Mouse (Mus musculus): ENCODE measurements around the gene Met. TPM values are rescaled to one million over a fixed set of nuclear protein-coding genes. Genes with fewer than 3 reads are reported as not detected.

Gene Met
- total RNA-seq, 1 experiment, result 7.6 TPM

DNA sequence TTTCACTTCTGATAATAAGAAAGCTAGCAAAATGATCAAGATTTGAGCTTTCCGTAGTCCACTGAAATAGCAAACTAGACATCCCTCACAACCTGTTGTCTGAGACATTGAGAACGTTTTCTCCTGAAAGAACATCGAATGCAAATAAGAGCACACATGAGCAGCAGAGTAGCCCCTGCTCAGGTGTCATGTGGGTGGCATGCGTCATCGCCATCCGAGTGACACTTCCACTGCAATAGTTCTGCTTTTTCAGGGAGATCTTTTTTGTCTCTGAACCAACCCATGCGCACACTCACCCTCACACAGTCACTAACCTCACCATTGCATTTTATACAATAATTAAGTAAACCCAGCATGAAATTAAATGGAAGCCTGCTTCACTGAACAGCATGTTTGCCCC lies 78.8 kb downstream of the Met start:
- Histone ChIP-seq H3K36me3 (ENCODE audit: control insufficient read depth, insufficient read depth, low read length, poor library complexity, severe bottlenecking) (no peaks in the 10 kb centered on the region), H3K27ac (ENCODE audit: insufficient read depth, low read depth, low read length, poor library complexity, severe bottlenecking) (no peak overlapping the region), H3K9me3 (ENCODE audit: control insufficient read depth, insufficient read depth, low read depth, low read length) (no peaks in the 10 kb centered on the region), H3K4me1 (ENCODE audit: control insufficient read depth in 2 of 2, insufficient read depth in 2 of 2, low read length in 2 of 2, poor library complexity in 1 of 2) (no peaks in the 10 kb centered on the region), H3K9ac (ENCODE audit: insufficient read depth, low read depth, low read length, poor library complexity, severe bottlenecking) (no peak overlapping the region), H3K4me3 (ENCODE audit: insufficient read depth in 1 of 2, low read depth in 1 of 2, low read length in 2 of 2, poor library complexity in 1 of 2, severe bottlenecking in 1 of 2) (no peak overlapping the region)
- in situ Hi-C loops (cut with MboI; ENCODE audit: low sequenced_read_pairs in 2 of 2, unreplicated experiment in 2 of 2), result no loop called here
- TF ChIP-seq MAFK (IDR thresholded peaks at IDR 0.05; ENCODE audit: insufficient read depth, low read depth, low read length) (no peak), ZNF384 (IDR thresholded peaks at IDR 0.05; ENCODE audit: low read depth, low read length) (no peak), ZC3H11A (IDR thresholded peaks at IDR 0.05; ENCODE audit: borderline replicate concordance, low read depth, low read length) (no peak), HCFC1 (IDR thresholded peaks at IDR 0.05; ENCODE audit: borderline replicate concordance, insufficient read depth, low read length) (no peak), CHD2 (IDR thresholded peaks at IDR 0.05; ENCODE audit: low read depth, low read length) (no peak)
- no peak for DNase-seq (ENCODE audit: low read depth, low spot score)

DNA sequence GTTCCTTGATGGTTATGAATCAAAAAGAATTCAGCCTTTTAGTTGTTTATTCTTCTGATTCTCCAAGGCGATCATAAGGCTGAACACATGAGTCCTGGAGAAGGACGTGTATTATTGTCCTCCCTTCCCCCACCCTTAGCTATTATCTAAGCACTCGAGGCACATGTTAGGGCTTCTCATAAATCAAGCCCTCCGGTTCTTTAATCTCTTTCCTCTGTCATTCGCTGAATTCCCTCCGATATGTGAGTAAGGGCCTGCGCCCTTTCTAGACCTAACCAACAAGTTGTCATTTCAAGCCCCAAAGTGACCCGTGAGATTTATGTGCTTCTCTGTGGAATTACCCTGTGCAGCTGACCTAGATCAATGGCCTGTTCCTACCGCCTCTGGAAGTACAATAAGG lies 81.9 kb downstream of the Met start:
- TF ChIP-seq HCFC1 (IDR thresholded peaks at IDR 0.05; ENCODE audit: borderline replicate concordance, insufficient read depth, low read length), result no peak
- no peaks in the 10 kb centered on the region for H3K9me3 ChIP-seq (ENCODE audit: control insufficient read depth, insufficient read depth, low read depth, low read length)
- no peaks in the 10 kb centered on the region for H3K36me3 ChIP-seq (ENCODE audit: control insufficient read depth, insufficient read depth, low read length, poor library complexity, severe bottlenecking)
- H3K9ac ChIP-seq (ENCODE audit: insufficient read depth, low read depth, low read length, poor library complexity, severe bottlenecking), result no peak overlapping the region
- in situ Hi-C loops (cut with MboI; ENCODE audit: low sequenced_read_pairs in 2 of 2, unreplicated experiment in 2 of 2), result no loop called here
- no peak overlapping the region for H3K27ac ChIP-seq (ENCODE audit: insufficient read depth, low read depth, low read length, poor library complexity, severe bottlenecking)
- no peak overlapping the region for H3K4me3 ChIP-seq (ENCODE audit: insufficient read depth in 1 of 2, low read depth in 1 of 2, low read length in 2 of 2, poor library complexity in 1 of 2, severe bottlenecking in 1 of 2)
- H3K4me1 ChIP-seq (ENCODE audit: control insufficient read depth in 2 of 2, insufficient read depth in 2 of 2, low read length in 2 of 2, poor library complexity in 1 of 2), result no peaks in the 10 kb centered on the region
- DNase-seq (ENCODE audit: low read depth, low spot score), result no peak

DNA sequence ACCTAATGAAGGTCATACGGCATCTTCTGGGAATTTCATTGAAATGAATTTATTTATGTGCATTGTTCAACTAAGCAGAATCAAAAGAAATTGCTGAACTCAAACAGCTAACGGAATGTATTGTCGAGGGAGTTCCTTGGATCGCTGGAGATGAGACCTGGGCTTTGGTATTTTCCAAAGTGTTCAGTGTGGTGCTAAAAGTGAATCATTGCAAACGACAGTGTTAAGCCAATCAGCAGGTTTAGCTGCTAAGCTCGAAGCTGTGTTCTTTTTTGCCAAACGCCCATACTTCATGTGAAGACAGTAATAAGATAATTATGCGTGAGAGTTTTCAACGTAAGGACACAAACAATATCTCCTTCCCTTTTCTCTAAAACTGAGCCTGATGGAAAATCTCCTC lies 82.7 kb downstream of the Met start:
- in situ Hi-C loops (cut with MboI; ENCODE audit: low sequenced_read_pairs in 2 of 2, unreplicated experiment in 2 of 2), result no loop called here
- TF ChIP-seq MAFK (IDR thresholded peaks at IDR 0.05; ENCODE audit: insufficient read depth, low read depth, low read length) (no peak), CHD2 (IDR thresholded peaks at IDR 0.05; ENCODE audit: low read depth, low read length) (no peak), ZNF384 (IDR thresholded peaks at IDR 0.05; ENCODE audit: low read depth, low read length) (no peak), HCFC1 (IDR thresholded peaks at IDR 0.05; ENCODE audit: borderline replicate concordance, insufficient read depth, low read length) (no peak), ZC3H11A (IDR thresholded peaks at IDR 0.05; ENCODE audit: borderline replicate concordance, low read depth, low read length) (no peak)

DNA sequence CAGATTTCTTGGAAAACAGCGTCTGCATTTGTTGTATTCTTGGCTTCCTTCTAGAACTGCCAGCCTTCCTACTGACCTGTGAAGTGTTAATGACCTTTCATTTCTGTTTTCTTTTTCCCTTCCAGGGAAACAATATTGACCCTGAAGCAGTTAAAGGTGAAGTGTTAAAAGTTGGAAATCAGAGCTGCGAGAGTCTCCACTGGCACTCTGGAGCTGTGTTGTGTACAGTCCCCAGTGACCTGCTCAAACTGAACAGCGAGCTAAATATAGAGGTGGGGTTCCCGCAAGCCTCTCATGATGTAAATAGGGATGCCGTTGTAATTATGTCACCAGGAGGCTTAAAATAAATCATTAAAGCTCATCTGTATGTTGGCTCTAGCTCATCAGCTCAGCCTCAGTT lies 83.2 kb downstream of the Met start:
- Histone ChIP-seq H3K9ac (ENCODE audit: insufficient read depth, low read depth, low read length, poor library complexity, severe bottlenecking) (no peak overlapping the region), H3K4me3 (ENCODE audit: insufficient read depth in 1 of 2, low read depth in 1 of 2, low read length in 2 of 2, poor library complexity in 1 of 2, severe bottlenecking in 1 of 2) (no peak overlapping the region), H3K4me1 (ENCODE audit: control insufficient read depth in 2 of 2, insufficient read depth in 2 of 2, low read length in 2 of 2, poor library complexity in 1 of 2) (no peaks in the 10 kb centered on the region), H3K9me3 (ENCODE audit: control insufficient read depth, insufficient read depth, low read depth, low read length) (no peaks in the 10 kb centered on the region), H3K36me3 (ENCODE audit: control insufficient read depth, insufficient read depth, low read length, poor library complexity, severe bottlenecking) (no peaks in the 10 kb centered on the region), H3K27ac (ENCODE audit: insufficient read depth, low read depth, low read length, poor library complexity, severe bottlenecking) (no peak overlapping the region)
- DNase-seq (ENCODE audit: low read depth, low spot score), result no peak
- in situ Hi-C loops (cut with MboI; ENCODE audit: low sequenced_read_pairs in 2 of 2, unreplicated experiment in 2 of 2), result no loop called here
- TF ChIP-seq CHD2 (IDR thresholded peaks at IDR 0.05; ENCODE audit: low read depth, low read length), result no peak
- no peak for TF ChIP-seq ZC3H11A (IDR thresholded peaks at IDR 0.05; ENCODE audit: borderline replicate concordance, low read depth, low read length)
- no peak for TF ChIP-seq ZNF384 (IDR thresholded peaks at IDR 0.05; ENCODE audit: low read depth, low read length)
- TF ChIP-seq HCFC1 (IDR thresholded peaks at IDR 0.05; ENCODE audit: borderline replicate concordance, insufficient read depth, low read length), result no peak
- no peak for TF ChIP-seq MAFK (IDR thresholded peaks at IDR 0.05; ENCODE audit: insufficient read depth, low read depth, low read length)

More for the DNA sequence above, 82.7 kb downstream of the Met start:
- Histone ChIP-seq H3K27ac (ENCODE audit: insufficient read depth, low read depth, low read length, poor library complexity, severe bottlenecking) (no peak overlapping the region), H3K9me3 (ENCODE audit: control insufficient read depth, insufficient read depth, low read depth, low read length) (no peaks in the 10 kb centered on the region), H3K9ac (ENCODE audit: insufficient read depth, low read depth, low read length, poor library complexity, severe bottlenecking) (no peak overlapping the region), H3K4me3 (ENCODE audit: insufficient read depth in 1 of 2, low read depth in 1 of 2, low read length in 2 of 2, poor library complexity in 1 of 2, severe bottlenecking in 1 of 2) (no peak overlapping the region), H3K36me3 (ENCODE audit: control insufficient read depth, insufficient read depth, low read length, poor library complexity, severe bottlenecking) (no peaks in the 10 kb centered on the region), H3K4me1 (ENCODE audit: control insufficient read depth in 2 of 2, insufficient read depth in 2 of 2, low read length in 2 of 2, poor library complexity in 1 of 2) (no peaks in the 10 kb centered on the region)
- no peak for DNase-seq (ENCODE audit: low read depth, low spot score)

DNA sequence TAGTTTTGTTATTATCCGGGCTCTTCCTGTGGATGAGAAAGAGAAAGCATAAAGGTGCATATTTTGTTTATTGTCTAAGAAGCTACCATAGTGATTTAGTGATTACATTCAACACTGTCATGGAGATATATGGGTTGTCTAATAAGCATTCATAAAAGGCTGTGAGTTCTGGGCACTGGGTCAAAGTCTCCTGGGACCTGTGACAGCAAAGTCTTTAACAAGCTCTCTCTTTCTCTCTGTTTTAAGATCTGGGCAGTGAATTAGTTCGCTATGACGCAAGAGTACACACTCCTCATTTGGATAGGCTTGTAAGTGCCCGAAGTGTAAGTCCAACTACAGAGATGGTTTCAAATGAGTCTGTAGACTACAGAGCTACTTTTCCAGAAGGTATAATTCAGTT lies 85.2 kb downstream of the Met start:
- TF ChIP-seq CHD2 (IDR thresholded peaks at IDR 0.05; ENCODE audit: low read depth, low read length) (no peak), ZNF384 (IDR thresholded peaks at IDR 0.05; ENCODE audit: low read depth, low read length) (no peak), MAFK (IDR thresholded peaks at IDR 0.05; ENCODE audit: insufficient read depth, low read depth, low read length) (no peak), ZC3H11A (IDR thresholded peaks at IDR 0.05; ENCODE audit: borderline replicate concordance, low read depth, low read length) (no peak), HCFC1 (IDR thresholded peaks at IDR 0.05; ENCODE audit: borderline replicate concordance, insufficient read depth, low read length) (no peak)
- Histone ChIP-seq H3K27ac (ENCODE audit: insufficient read depth, low read depth, low read length, poor library complexity, severe bottlenecking) (no peak overlapping the region), H3K9ac (ENCODE audit: insufficient read depth, low read depth, low read length, poor library complexity, severe bottlenecking) (no peak overlapping the region), H3K4me3 (ENCODE audit: insufficient read depth in 1 of 2, low read depth in 1 of 2, low read length in 2 of 2, poor library complexity in 1 of 2, severe bottlenecking in 1 of 2) (no peak overlapping the region), H3K9me3 (ENCODE audit: control insufficient read depth, insufficient read depth, low read depth, low read length) (no peaks in the 10 kb centered on the region), H3K36me3 (ENCODE audit: control insufficient read depth, insufficient read depth, low read length, poor library complexity, severe bottlenecking) (no peaks in the 10 kb centered on the region), H3K4me1 (ENCODE audit: control insufficient read depth in 2 of 2, insufficient read depth in 2 of 2, low read length in 2 of 2, poor library complexity in 1 of 2) (no peaks in the 10 kb centered on the region)
- DNase-seq (ENCODE audit: low read depth, low spot score), result no peak
- in situ Hi-C loops (cut with MboI; ENCODE audit: low sequenced_read_pairs in 2 of 2, unreplicated experiment in 2 of 2), result no loop called here

Data from ES-E14 (cell line).